Mouse (Mus musculus): ENCODE measurements around the gene Tanc1.
"Not testable (repeated sequence)": the region's sequence is repeated elsewhere in the genome, so short reads cannot be mapped to it uniquely, and the experiment has no call there.

Gene Tanc1

DNA sequence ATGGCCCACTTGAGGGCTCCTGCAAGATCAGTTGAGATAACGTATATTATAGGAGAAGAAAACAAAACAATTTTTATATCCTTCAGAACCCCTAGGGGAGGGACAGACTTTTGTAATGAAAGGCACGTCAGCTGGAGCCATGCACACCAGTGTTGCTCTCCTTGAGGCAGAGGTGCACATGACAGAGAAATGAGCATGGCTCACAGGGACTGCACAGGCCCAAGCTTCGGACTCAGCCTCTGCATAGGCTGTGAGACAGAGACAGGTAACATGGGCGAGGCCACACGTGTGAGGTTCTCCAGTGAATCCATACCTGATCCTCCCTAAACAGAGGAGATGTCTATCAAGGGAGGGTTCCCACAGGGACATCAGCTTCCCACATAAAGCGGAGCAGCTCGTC is 217.9 kb downstream of the Tanc1 start:
- no peak for DNase-seq (ENCODE audit: extremely low spot score)

GRCm38 (mm10) chr2:59830151-59830550 is 218.3 kb downstream of the Tanc1 start:
- peak; percentile 65 for DNase-seq (ENCODE audit: extremely low spot score)

- DNase-seq (ENCODE audit: extremely low spot score): no peak
Measured at GRCm38 (mm10) chr2:59830940-59831339, 219.1 kb downstream of the Tanc1 start.

GRCm38 (mm10) chr2:59831831-59832230 is 220.0 kb downstream of the Tanc1 start:
- no peak for DNase-seq (ENCODE audit: extremely low spot score)

DNA sequence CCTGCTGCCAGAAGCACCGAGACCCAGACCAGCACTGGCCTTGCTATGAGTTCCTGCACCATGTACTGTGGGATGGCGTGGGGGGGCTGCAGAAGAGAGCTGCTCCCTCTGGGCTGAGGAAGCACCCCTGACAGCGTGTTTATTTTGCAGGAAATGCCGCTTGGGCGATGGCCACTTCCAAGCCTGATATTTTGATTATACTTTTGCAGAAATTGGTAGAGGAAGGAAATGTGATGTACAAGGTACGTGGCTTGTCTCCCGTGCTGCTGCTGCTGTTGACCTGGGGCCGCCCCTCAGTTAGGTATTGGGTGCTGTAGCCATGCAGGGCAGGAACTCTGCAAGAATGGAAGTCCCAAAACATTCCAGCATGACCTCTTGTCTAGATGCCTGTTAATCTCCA is 227.0 kb downstream of the Tanc1 start:
- DNase-seq (ENCODE audit: extremely low spot score): no peak

DNA sequence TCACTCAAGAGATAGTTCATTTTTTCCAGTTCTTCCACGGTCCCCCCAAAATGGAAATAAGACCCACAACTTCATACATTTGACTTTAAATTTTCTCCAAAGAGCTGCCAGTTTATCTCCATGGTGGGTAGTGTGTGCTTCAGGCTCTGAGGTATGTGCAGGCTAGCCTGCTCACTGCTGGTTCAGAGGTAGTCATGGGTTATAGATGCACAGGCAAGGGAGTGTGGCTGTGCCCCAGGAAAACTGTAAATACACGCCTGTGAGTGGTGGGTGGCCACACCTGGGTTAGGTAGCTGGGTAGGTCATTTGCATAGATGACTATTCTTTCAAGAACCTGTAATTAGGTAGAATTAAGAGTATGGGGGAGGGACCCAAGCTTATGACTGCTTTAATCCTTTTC is 227.9 kb downstream of the Tanc1 start:
- no peak for DNase-seq (ENCODE audit: extremely low spot score)

- DNase-seq (ENCODE audit: extremely low spot score): no peak
Measured at GRCm38 (mm10) chr2:59840191-59840590, 228.3 kb downstream of the Tanc1 start.

GRCm38 (mm10) chr2:59841189-59841939 is 229.5 kb downstream of the Tanc1 start:
- DNase-seq (ENCODE audit: extremely low spot score): peak; percentile 31

DNA sequence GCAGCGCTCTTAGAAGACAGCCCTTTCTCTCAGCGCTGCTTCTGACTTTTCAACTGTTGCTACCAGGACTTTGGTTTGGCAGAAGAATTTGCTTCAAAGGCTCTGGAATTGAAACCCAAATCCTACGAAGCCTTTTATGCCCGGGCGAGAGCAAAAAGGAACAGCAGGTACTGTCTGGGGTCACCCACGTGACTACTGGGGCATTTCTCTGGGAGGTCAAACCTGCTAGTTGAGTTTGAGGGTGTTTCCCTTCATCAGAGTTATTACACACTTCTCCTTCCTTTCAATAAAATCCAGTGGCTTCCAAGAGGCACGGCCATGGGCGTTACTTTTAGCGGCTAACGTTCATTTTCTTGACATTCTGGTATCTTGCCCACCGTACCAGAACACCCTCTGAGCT is 230.1 kb downstream of the Tanc1 start:
- no peak for DNase-seq (ENCODE audit: extremely low spot score)

- no peak for DNase-seq (ENCODE audit: extremely low spot score)
Measured at GRCm38 (mm10) chr2:59842556-59843008, 230.7 kb downstream of the Tanc1 start.

DNA sequence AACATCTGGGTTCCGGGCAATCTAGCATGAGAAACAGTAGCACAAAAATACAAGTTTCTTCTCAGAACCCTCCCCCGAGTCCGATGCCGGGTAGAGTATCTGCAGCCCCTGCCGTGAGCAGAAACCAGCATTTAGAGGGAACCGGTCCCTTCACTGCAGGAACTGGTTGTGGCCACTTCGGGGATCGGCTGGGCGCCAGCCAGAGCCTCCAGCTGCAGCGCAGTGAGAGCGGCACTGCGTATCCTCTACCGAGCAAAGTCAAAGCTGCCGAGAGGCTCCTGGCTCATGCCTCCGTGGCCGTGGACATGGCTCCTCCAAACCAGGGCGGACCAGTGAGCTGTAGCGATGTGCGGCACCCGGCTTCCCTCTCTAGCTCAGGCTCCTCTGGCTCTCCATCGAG is 231.3 kb downstream of the Tanc1 start:
- no peak for DNase-seq (ENCODE audit: extremely low spot score)

GRCm38 (mm10) chr2:59843848-59844247 is 232.0 kb downstream of the Tanc1 start:
- no peak for DNase-seq (ENCODE audit: extremely low spot score)

DNA sequence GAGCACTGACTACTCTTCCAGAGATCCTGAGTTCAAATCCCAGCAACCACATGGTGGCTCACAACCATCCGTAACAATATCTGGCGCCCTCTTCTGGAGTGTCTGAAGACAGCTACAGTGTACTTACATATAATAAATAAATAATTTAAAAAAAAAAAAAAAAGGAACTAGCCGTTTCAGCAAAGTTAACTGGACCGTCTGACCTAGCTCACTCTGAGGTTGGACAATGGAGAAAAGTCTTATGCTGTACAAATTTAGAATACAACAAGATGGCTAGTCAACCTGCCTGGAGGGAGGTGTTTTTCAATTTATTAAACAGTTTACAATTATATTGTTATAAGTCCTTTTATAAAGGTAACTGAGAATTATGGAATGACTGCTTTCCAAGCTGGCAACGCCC is 240.0 kb downstream of the Tanc1 start:
- not testable (repeated sequence) for DNase-seq (ENCODE audit: extremely low spot score)

- DNase-seq (ENCODE audit: extremely low spot score): no peak
Measured at GRCm38 (mm10) chr2:59852916-59853315, 241.1 kb downstream of the Tanc1 start.

DNA sequence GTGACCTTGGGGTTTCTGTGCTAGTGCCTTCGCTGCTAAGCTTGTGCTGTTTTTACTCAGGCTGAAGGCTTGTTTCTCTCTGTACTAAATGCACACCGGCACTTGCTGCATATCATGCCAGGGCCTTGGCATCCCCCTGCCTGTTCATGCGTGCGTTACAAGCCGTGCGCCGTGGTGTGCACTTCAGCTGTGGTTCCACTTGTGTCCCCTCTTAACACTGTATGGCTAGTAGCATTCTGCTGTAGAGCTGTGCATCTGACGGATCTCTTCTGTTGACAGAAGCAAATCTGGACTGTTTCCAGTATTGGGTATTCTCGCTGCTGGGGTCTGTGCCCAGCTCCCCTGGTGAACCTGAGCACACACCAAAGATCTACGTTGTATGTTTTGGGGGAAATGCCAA is 241.7 kb downstream of the Tanc1 start:
- DNase-seq (ENCODE audit: extremely low spot score): no peak

DNA sequence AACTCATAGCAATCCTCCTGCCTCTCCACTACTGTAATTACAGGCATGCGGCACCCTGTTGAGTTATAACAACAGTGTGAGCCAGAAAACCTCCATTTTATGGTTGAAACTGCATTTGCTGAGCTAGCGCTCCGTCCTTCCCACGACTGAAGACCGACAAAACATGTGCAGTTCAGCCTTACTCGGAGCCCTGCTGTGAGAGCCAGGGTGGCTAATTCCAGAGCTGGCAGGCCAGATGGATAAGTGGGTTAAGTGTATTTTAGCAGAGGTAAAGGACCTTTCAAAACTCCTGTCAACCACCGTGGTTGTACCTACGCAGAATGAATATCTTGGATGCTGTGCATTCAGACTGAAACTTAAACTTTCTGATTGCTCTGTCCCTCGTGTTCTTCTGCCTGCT is 242.5 kb downstream of the Tanc1 start:
- DNase-seq (ENCODE audit: extremely low spot score): no peak

DNA sequence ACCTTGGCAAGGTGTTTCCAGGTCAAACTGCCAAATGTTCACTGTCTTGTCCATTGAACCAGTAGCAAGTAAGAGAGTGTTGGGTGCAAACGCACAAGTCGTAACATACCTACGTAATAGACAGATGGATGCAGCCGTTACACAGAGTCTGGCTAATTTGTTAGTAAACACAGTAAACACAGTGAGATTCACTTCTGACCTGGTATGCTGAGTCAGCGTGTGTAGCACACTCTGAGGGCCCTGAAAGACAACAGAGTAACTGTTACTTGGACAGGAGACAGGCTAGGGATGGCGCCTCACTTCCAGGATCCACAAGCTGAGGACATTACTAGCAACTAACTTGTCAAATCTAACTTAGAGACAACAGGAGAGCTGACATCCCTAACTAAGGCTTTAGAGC is 250.8 kb downstream of the Tanc1 start:
- no peak for DNase-seq (ENCODE audit: extremely low spot score)

- DNase-seq (ENCODE audit: extremely low spot score): no peak
Measured at GRCm38 (mm10) chr2:59870526-59870925, 258.7 kb downstream of the Tanc1 start.

DNA sequence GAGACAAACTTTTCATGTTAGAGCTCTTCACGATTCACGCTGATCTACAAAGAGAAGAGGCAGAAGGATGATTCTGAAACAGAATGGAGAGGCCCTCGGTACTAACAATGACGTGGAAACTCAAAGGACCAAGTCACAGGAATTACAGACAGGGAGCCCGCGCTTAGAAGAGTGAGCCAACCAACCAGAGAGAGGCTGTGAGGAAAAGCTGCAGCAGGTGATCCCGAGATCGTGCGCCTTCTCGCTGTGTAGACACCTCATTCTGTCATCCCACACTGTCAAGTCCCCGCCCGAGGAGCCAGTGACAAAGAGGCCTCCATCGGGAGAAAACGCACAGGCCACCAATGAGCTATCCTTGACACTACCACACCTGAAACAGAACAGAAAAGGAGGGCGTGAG is 264.6 kb downstream of the Tanc1 start:
- no peak for DNase-seq (ENCODE audit: extremely low spot score)

DNA sequence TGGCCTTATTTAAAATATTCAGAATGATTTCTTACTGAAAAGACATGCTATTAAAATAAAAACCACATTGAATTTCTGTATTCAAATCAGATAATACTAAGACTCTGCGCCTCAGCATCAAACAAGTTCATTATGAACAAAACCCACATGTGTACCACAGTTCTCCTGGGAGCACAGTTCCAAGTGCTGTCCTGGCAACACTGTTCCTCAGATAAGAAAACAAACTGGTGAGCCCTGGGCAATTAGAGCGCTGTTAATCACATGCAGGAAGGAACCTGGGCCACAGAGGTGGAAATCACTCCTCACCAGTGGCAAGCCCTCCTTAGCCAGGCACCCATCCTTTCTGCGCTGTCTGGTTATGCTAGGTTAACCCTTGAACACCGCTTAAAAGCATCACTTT is 265.5 kb downstream of the Tanc1 start:
- DNase-seq (ENCODE audit: extremely low spot score): no peak

GRCm38 (mm10) chr2:59878221-59878620 is 266.4 kb downstream of the Tanc1 start:
- no peak for DNase-seq (ENCODE audit: extremely low spot score)

- DNase-seq (ENCODE audit: extremely low spot score): no peak
Measured at GRCm38 (mm10) chr2:59881404-59881803, 269.6 kb downstream of the Tanc1 start.

DNA sequence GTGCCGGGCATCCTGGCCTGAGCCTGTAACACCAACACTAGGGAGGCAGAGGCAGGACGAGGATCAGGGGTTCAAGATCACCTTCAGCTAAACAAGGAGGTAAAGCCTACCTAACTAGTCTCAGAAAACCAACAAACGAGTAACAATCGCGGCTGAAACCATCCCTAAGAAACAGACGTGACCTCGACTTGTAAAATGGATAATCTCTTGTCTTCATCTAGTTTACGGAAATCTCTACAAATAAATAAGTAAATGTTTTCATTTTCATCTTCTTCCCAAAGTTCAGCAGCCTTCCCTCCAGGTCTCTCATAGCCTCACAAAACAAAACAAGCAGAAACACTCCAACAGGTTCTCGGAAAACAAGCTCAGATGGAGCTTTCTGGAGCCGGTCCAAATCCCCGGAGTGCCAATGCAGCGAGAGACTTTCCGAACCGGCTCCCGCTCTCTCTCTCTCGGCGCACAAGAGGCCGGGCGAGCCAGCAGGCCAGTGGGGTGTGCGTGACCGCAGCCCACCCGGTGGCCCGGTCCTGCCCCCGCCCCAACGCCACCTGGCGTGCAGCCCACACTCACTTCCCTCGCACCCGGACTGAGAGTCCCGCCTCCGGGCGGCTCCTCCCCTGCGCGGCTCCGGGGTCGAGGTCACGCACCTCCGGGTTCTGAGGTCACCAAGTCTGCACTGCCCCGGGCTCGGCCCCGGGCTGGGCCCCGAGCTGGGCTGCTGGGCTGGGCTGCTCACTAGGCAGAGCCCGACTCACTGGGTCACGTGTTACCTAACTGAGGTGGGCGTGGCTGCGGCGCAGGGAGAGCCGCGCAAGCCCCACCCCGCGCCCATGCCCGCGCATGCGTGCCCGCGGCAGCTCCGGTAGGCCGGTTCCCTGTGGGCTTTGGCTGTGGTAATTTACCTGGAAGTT is 270.2 kb downstream of the Tanc1 start, which contains the start of gene Wdsub1:
TSS of gene Wdsub1 (minus strand) at position 761 of the 911 bp plus-strand sequence.
- peak; percentile 94 for DNase-seq (ENCODE audit: extremely low spot score)
